Mouse (Mus musculus) MEL (cell line): ENCODE data around the gene Polr2l. TPM values are rescaled to one million over a fixed set of nuclear protein-coding genes. Genes with fewer than 3 reads are reported as not detected.

Source experiments
- DNase-seq: peaks from one replicate; pipeline ENCODE4 v3.0.0; 2011; ENCODE audit warnings: low read depth, low spot score
- H3K27ac ChIP-seq: 2 replicates; pipeline ENCODE4 v1.5.1; 2012; ENCODE audit warnings: low read depth, mild to moderate bottlenecking, control low read depth, low read length, moderate library complexity; ENCODE audit not compliant: control insufficient read depth
- H3K27me3 ChIP-seq, 2 experiments: fragments of 150-350 bp in 1 of 2; sonication (generic) in 1 of 2; 2 replicates each; pipeline ENCODE4 v1.6.1; 2012; ENCODE audit warnings: low read length in 2 of 2, mild to moderate bottlenecking in 2 of 2, improper control_type of control experiment in 1 of 2, moderate library complexity in 1 of 2; ENCODE audit not compliant: insufficient read depth in 2 of 2, control insufficient read depth in 1 of 2
- H3K36me3 ChIP-seq, 2 experiments: 2 replicates each; pipeline ENCODE4 v1.6.1; 2012 to 2014; ENCODE audit warnings: low read length in 2 of 2, improper control_type of control experiment in 1 of 2, inconsistent platforms in 1 of 2, mild to moderate bottlenecking in 1 of 2; ENCODE audit not compliant: insufficient read depth in 2 of 2, control insufficient read depth in 1 of 2
- H3K4me1 ChIP-seq, 2 experiments: fragments of 150-350 bp in 1 of 2; sonication (generic) in 1 of 2; 2 replicates each; pipeline ENCODE4 v1.6.1; 2012; ENCODE audit warnings: low read length in 2 of 2, improper control_type of control experiment in 1 of 2, mild to moderate bottlenecking in 1 of 2; ENCODE audit not compliant: insufficient read depth in 2 of 2, control insufficient read depth in 1 of 2
- H3K4me3 ChIP-seq, 2 experiments: fragments of 150-350 bp in 1 of 2; sonication (generic) in 1 of 2; 2 replicates each; pipeline ENCODE4 v1.5.1; 2012; ENCODE audit warnings: low read depth in 2 of 2, low read length in 2 of 2, mild to moderate bottlenecking in 2 of 2, moderate library complexity in 2 of 2, control low read depth in 1 of 2, improper control_type of control experiment in 1 of 2; ENCODE audit not compliant: control insufficient read depth in 1 of 2, insufficient read depth in 1 of 2
- H3K79me2 ChIP-seq: 2 replicates; pipeline ENCODE4 v1.6.1; 2012; ENCODE audit warnings: mild to moderate bottlenecking, low read length, moderate library complexity; ENCODE audit not compliant: control insufficient read depth, poor library complexity, insufficient read depth
- H3K9ac ChIP-seq: 2 replicates; pipeline ENCODE4 v1.6.1; 2012; ENCODE audit warnings: low read depth, mild to moderate bottlenecking, control low read depth, low read length, moderate library complexity; ENCODE audit not compliant: control insufficient read depth, poor library complexity, severe bottlenecking
- H3K9me3 ChIP-seq: fragments of 150-350 bp; sonication (generic); replicated peaks from 2 replicates; pipeline ENCODE4 v1.6.1; 2012; ENCODE audit warnings: mild to moderate bottlenecking, low read length, improper control_type of control experiment, moderate library complexity; ENCODE audit not compliant: insufficient read depth
- CHD1 ChIP-seq: IDR thresholded peaks from 2 replicates; pipeline ENCODE4 v1.6.1; 2012; ENCODE audit warnings: low read depth, mild to moderate bottlenecking, inconsistent platforms, low read length, improper control_type of control experiment
- CHD2 ChIP-seq: IDR thresholded peaks from 2 replicates; pipeline ENCODE4 v1.6.1; 2011; ENCODE audit warnings: low read length, improper control_type of control experiment
- CTCF ChIP-seq, 3 experiments: IDR thresholded peaks in 2 of 3; conservative IDR thresholded peaks in 1 of 3; 2 replicates each; pipeline ENCODE4 v1.5.1; 2011 to 2012; ENCODE audit warnings: low read length in 3 of 3, low read depth in 2 of 3, mild to moderate bottlenecking in 2 of 3, improper control_type of control experiment in 1 of 3, inconsistent platforms in 1 of 3, mixed read lengths in 1 of 3, moderate library complexity in 1 of 3; ENCODE audit not compliant: control insufficient read depth in 1 of 3, insufficient read depth in 1 of 3, poor library complexity in 1 of 3, severe bottlenecking in 1 of 3
- E2F4 ChIP-seq: IDR thresholded peaks from 2 replicates; pipeline ENCODE4 v1.6.1; 2011; ENCODE audit warnings: low read depth, low read length, improper control_type of control experiment, borderline replicate concordance
- EP300 ChIP-seq, 2 experiments: IDR thresholded peaks; 2 replicates each; pipeline ENCODE4 v1.6.1; 2011; ENCODE audit warnings: improper control_type of control experiment in 2 of 2, low read length in 2 of 2, low read depth in 1 of 2, mild to moderate bottlenecking in 1 of 2
- GABPA ChIP-seq: IDR thresholded peaks from 2 replicates; pipeline ENCODE4 v1.6.1; 2012; ENCODE audit warnings: low read depth, mild to moderate bottlenecking, inconsistent platforms, low read length, improper control_type of control experiment, moderate library complexity
- JUND ChIP-seq: IDR thresholded peaks from 2 replicates; pipeline ENCODE4 v1.6.1; 2011; ENCODE audit warnings: low read depth, mild to moderate bottlenecking, improper control_type of control experiment, low read length
- MAZ ChIP-seq: IDR thresholded peaks from 2 replicates; pipeline ENCODE4 v1.6.1; 2012; ENCODE audit warnings: low read depth, mild to moderate bottlenecking, inconsistent platforms, low read length, improper control_type of control experiment
- MEF2A ChIP-seq: IDR thresholded peaks from 2 replicates; pipeline ENCODE4 v1.6.1; 2014; ENCODE audit warnings: low read depth, mild to moderate bottlenecking, inconsistent platforms, low read length, improper control_type of control experiment; ENCODE audit not compliant: poor library complexity, insufficient replicate concordance, severe bottlenecking; ENCODE audit errors: extremely low read depth
- MXI1 ChIP-seq: IDR thresholded peaks from 2 replicates; pipeline ENCODE4 v1.6.1; 2011; ENCODE audit warnings: mild to moderate bottlenecking, low read depth, low read length, improper control_type of control experiment
- MYC ChIP-seq: IDR thresholded peaks from 2 replicates; pipeline ENCODE4 v1.6.1; 2011; ENCODE audit warnings: low read depth, mild to moderate bottlenecking, low read length, improper control_type of control experiment, moderate library complexity
- NRF1 ChIP-seq: IDR thresholded peaks from 2 replicates; pipeline ENCODE4 v1.6.1; 2014; ENCODE audit warnings: low read depth, mild to moderate bottlenecking, inconsistent platforms, low read length, improper control_type of control experiment, moderate library complexity; ENCODE audit not compliant: poor library complexity, insufficient read depth, severe bottlenecking
- POLR2AphosphoS5 ChIP-seq: IDR thresholded peaks from 2 replicates; pipeline ENCODE4 v1.6.1; 2012; ENCODE audit warnings: low read depth, borderline replicate concordance, mild to moderate bottlenecking, inconsistent platforms, low read length, moderate library complexity, mixed read lengths
- RCOR1 ChIP-seq: IDR thresholded peaks from 2 replicates; pipeline ENCODE4 v1.6.1; 2012; ENCODE audit warnings: low read depth, mild to moderate bottlenecking, inconsistent platforms, low read length, improper control_type of control experiment
- SIN3A ChIP-seq: IDR thresholded peaks from 2 replicates; pipeline ENCODE4 v1.6.1; 2012; ENCODE audit warnings: low read length, improper control_type of control experiment, inconsistent platforms
- SMC3 ChIP-seq: IDR thresholded peaks from 2 replicates; pipeline ENCODE4 v1.6.1; 2011; ENCODE audit warnings: low read depth, low read length, improper control_type of control experiment
- TAL1 ChIP-seq: IDR thresholded peaks from 2 replicates; pipeline ENCODE4 v1.6.1; 2012; ENCODE audit warnings: mild to moderate bottlenecking, inconsistent platforms, low read length, moderate library complexity, mixed read lengths
- TBP ChIP-seq: IDR thresholded peaks from 2 replicates; pipeline ENCODE4 v1.8.0; 2011; ENCODE audit warnings: low read depth, low read length, improper control_type of control experiment
- TCF12 ChIP-seq: IDR thresholded peaks from 2 replicates; pipeline ENCODE4 v1.6.1; 2014; ENCODE audit warnings: low read depth, mild to moderate bottlenecking, inconsistent platforms, low read length, improper control_type of control experiment, moderate library complexity
- USF2 ChIP-seq, 2 experiments: IDR thresholded peaks; 2 replicates each; pipeline ENCODE4 v1.6.1; 2011 to 2012; ENCODE audit warnings: improper control_type of control experiment in 2 of 2, low read length in 2 of 2, borderline replicate concordance in 1 of 2, inconsistent platforms in 1 of 2, low read depth in 1 of 2, mild to moderate bottlenecking in 1 of 2; ENCODE audit not compliant: insufficient read depth in 1 of 2
- ZKSCAN1 ChIP-seq: IDR thresholded peaks from 2 replicates; pipeline ENCODE4 v1.6.1; 2012; ENCODE audit warnings: low read depth, mild to moderate bottlenecking, inconsistent platforms, low read length, improper control_type of control experiment, moderate library complexity
- ZMIZ1 ChIP-seq: IDR thresholded peaks from 2 replicates; pipeline ENCODE4 v1.6.1; 2012; ENCODE audit warnings: low read depth, mild to moderate bottlenecking, inconsistent platforms, low read length, improper control_type of control experiment, moderate library complexity
- polyA plus RNA-seq, 2 experiments: library from polyadenylated mRNA; stranded (reverse) in 1 of 2; unstranded in 1 of 2; fragments of >175 nt in 1 of 2; fragments of >200 nt in 1 of 2; gene quantifications; 2 replicates each; pipeline versions ENCODE4 v1.2.1 to v1.2.4; 2012; ENCODE audit warnings: low replicate concordance in 2 of 2, low read depth in 1 of 2; ENCODE audit not compliant: insufficient read length in 2 of 2, insufficient read depth in 1 of 2, missing spikeins in 1 of 2
- total RNA-seq: library from RNA; depleted of rRNA; stranded (reverse); fragments of 300-350 nt; gene quantifications from 2 replicates; pipeline ENCODE4 v1.2.3, GENCODE M21; 2012

The Polr2l gene
- total and polyA plus RNA-seq, 3 experiments = 82.4 to 114 TPM; not detected in 1

GRCm38 (mm10) chr7:141467230-141468030 lies 7.5 kb downstream of the Polr2l start, which contains the start of gene Cd151 (continued):
- peak; percentile 28; the same call in 1 of the 2 replicates for TF ChIP-seq TBP
- peak; percentile 75 for TF ChIP-seq MAZ
- no peak for TF ChIP-seq CTCF (IDR thresholded peaks at IDR 0.05 in 2 of 3, conservative IDR thresholded peaks at IDR 0.05 in 1 of 3; ENCODE audit: control insufficient read depth in 1 of 3, insufficient read depth in 1 of 3, low read depth in 2 of 3, low read length in 3 of 3, poor library complexity in 1 of 3, severe bottlenecking in 1 of 3)
- TF ChIP-seq POLR2AphosphoS5 = no peak
- TF ChIP-seq USF2 (IDR thresholded peaks at IDR 0.05; ENCODE audit: borderline replicate concordance in 1 of 2, insufficient read depth in 1 of 2, low read depth in 1 of 2, low read length in 2 of 2) = no peak
- no peak for TF ChIP-seq SMC3
- TF ChIP-seq ZKSCAN1 = no peak
- no peak for TF ChIP-seq TAL1
- TF ChIP-seq NRF1 = peak; percentile 41; the same call in 1 of the 2 replicates
- peak in 1 of 2 experiments; percentile 17; a peak in 1 of 4 replicates for TF ChIP-seq EP300 (IDR thresholded peaks at IDR 0.05; ENCODE audit: low read depth in 1 of 2, low read length in 2 of 2)
- TF ChIP-seq JUND = no peak
- no peak; the same call in 1 of the 2 replicates for TF ChIP-seq CHD1
- TF ChIP-seq CHD2 = no peak

DNA sequence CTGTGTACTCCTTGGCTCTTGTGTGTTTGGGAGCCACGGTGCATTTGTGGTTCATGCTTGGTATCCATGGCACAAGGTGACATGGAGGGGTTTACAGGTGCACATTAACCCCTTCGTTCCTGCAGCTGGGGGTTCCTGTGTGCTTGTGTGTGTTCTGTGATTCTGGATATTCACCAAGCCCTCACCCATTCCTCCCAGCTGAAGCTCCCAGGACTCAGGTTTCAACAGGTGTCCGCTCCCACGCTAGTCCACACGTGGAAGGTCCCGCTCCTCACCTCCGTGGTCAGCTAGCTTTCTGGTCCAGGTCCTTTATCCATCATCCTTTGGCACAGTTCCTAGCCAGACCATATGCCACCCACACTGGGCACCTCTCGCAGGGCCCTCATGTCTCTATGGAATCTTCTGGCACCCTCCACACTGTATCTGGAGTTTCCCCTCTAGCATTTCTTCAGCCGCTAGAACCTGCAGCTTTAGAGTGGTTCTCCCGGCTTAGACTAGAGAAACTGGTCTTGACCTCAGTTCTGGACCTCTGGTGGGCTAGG lies 8.3 kb downstream of the Polr2l start:
- Histone ChIP-seq H3K4me3 (peak overlapping the region; percentile 87 to 97), H3K4me1 (peaks cover 5 to 25% of the 10 kb centered on the region in 2 experiments), H3K9me3 (no peaks in the 10 kb centered on the region)
- TF ChIP-seq CHD2 = no peak
- TF ChIP-seq GABPA = no peak
- TF ChIP-seq E2F4 = no peak
- TF ChIP-seq MYC = no peak
- TF ChIP-seq MXI1 = no peak
- no peak for TF ChIP-seq JUND
- no peak for TF ChIP-seq RCOR1
- TF ChIP-seq SIN3A = no peak
- no peak for TF ChIP-seq ZKSCAN1
- no peak for TF ChIP-seq EP300 (IDR thresholded peaks at IDR 0.05; ENCODE audit: low read depth in 1 of 2, low read length in 2 of 2)
- TF ChIP-seq MEF2A = no peak
- TF ChIP-seq TCF12 = no peak
- TF ChIP-seq ZMIZ1 = no peak
- TF ChIP-seq SMC3 = no peak
- TF ChIP-seq, all 39 proteins: peak for 0
- Histone ChIP-seq H3K36me3 (peaks cover 0 to 9% of the 10 kb centered on the region in 2 experiments; a peak in 2 of 4 replicates), H3K27me3 (no peaks in the 10 kb centered on the region), H3K9ac (peak overlapping the region; percentile 69), H3K79me2 (peaks cover 11% of the 10 kb centered on the region), H3K27ac (peak overlapping the region; percentile 46)
- peak; percentile 22 for DNase-seq
